Mouse (Mus musculus): Measurements from ENCODE around the gene Lsm7. TPM values are rescaled to one million over a fixed set of nuclear protein-coding genes. Genes with fewer than 3 reads are reported as not detected.

Gene Lsm7
- total and polyA plus RNA-seq, 3 experiments, result 198 to 411 (median 374) TPM

DNA sequence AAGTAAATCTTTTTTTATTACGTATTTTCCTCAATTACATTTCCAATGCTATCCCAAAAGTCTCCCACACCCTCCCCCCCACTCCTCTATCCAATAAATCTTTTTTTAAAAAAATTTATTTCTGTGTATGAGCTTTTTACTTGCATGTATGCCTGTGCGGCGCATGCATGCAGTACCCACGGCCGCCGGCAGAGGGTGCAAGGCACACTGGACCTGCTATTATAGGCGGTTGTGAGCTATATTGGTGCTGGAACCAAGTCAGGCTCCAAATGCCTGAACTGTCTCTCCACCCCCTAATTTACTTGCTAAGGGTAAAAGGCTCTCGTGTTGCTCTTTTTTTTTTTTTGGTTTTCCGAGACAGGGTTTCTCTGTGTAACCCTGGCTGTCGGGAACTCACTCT is 26.3 kb upstream of the Lsm7 start:
- Histone ChIP-seq H3K79me2 (replicated peaks; ENCODE audit: control insufficient read depth, extremely low read depth, insufficient read depth, poor library complexity, severe bottlenecking) (no peaks in the 10 kb centered on the region), H3K4me3 (replicated peaks in 1 of 3; ENCODE audit: low read depth in 2 of 3, low read length in 2 of 3, poor library complexity in 1 of 3) (no peak overlapping the region), H3K4me1 (ENCODE audit: control insufficient read depth in 1 of 2, insufficient read depth in 2 of 2) (peaks cover 6% of the 10 kb centered on the region in 2 experiments), H3K9me3 (replicated peaks; ENCODE audit: low read length) (no peaks in the 10 kb centered on the region), H3K27ac (ENCODE audit: insufficient read depth, low read depth) (no peak overlapping the region), H3K9ac (ENCODE audit: insufficient read depth, low read depth) (no peak overlapping the region), H3K27me3 (replicated peaks) (peaks cover 44% of the 10 kb centered on the region), H3K4me2 (ENCODE audit: insufficient read depth, low read depth, poor library complexity, severe bottlenecking) (no peak overlapping the region), H3K36me3 (replicated peaks in 1 of 2; ENCODE audit: control insufficient read depth in 1 of 2, insufficient read depth in 1 of 2, low read length in 1 of 2) (no peaks in the 10 kb centered on the region)
- dilution Hi-C loops (cut with MboI; ENCODE audit: extremely low pct_ligation_motif_present, extremely low pct_unique_long_range_greater_than_20kb, low sequenced_read_pairs) (no loop called here), in situ Hi-C loops (cut with MboI; ENCODE audit: low pct_ligation_motif_present, low pct_unique_long_range_greater_than_20kb, low sequenced_read_pairs) (no loop called here)
- TF ChIP-seq MYC (IDR thresholded peaks at IDR 0.05; ENCODE audit: low read depth, low read length) (no peak), CTCF (conservative IDR thresholded peaks at IDR 0.05 in 1 of 2, IDR thresholded peaks at IDR 0.05 in 1 of 2; ENCODE audit: low read depth in 2 of 2, low read length in 2 of 2) (peak; percentile 66 to 85; a peak in 3 of 4 replicates), RAD21 (IDR thresholded peaks at IDR 0.05; ENCODE audit: low read depth, low read length) (peak; percentile 55), CHD1 (IDR thresholded peaks at IDR 0.05; ENCODE audit: low read depth, low read length) (no peak), SMC3 (IDR thresholded peaks at IDR 0.05; ENCODE audit: low read depth, low read length) (peak; percentile 91), JUND (conservative IDR thresholded peaks at IDR 0.05; ENCODE audit: low read depth, low read length) (no peak)
- peak; percentile 59 for DNase-seq (ENCODE audit: extremely low read depth)

DNA sequence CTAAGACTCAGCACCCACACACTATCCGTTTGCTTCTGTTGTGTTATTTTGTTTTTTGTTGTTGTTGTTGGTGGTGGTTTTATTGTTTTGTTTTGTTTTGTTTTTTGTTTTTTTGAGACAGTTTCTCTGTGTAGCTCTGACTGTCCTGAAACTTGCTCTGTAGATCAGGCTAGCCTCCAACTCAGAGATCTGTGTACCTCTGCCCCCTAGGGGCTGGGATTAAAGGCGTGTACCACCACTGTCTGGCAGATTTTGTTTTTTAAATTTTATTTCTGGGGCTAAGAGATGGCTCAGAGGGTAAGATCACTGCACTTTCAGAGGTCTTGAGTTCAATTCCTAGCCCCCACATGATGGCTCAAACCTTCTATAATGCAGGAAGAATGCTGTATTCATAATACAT is 25.9 kb upstream of the Lsm7 start:
- no peak overlapping the region for H3K4me2 ChIP-seq (ENCODE audit: insufficient read depth, low read depth, poor library complexity, severe bottlenecking)
- TF ChIP-seq MAZ (IDR thresholded peaks at IDR 0.05; ENCODE audit: low read depth, low read length) (no peak), CHD2 (IDR thresholded peaks at IDR 0.05; ENCODE audit: low read length) (no peak), CTCF (conservative IDR thresholded peaks at IDR 0.05 in 1 of 2, IDR thresholded peaks at IDR 0.05 in 1 of 2; ENCODE audit: low read depth in 2 of 2, low read length in 2 of 2) (peak in 1 of 2 experiments; percentile 38; a peak in 2 of 4 replicates), EP300 (IDR thresholded peaks at IDR 0.05; ENCODE audit: low read length) (no peak)
- H3K4me3 ChIP-seq (replicated peaks in 1 of 3; ENCODE audit: low read depth in 2 of 3, low read length in 2 of 3, poor library complexity in 1 of 3), result no peak overlapping the region
- in situ Hi-C loops (cut with MboI; ENCODE audit: low pct_ligation_motif_present, low pct_unique_long_range_greater_than_20kb, low sequenced_read_pairs), result no loop called here
- no peaks in the 10 kb centered on the region for H3K79me2 ChIP-seq (replicated peaks; ENCODE audit: control insufficient read depth, extremely low read depth, insufficient read depth, poor library complexity, severe bottlenecking)
- no peak overlapping the region for H3K9ac ChIP-seq (ENCODE audit: insufficient read depth, low read depth)
- no peaks in the 10 kb centered on the region for H3K36me3 ChIP-seq (replicated peaks in 1 of 2; ENCODE audit: control insufficient read depth in 1 of 2, insufficient read depth in 1 of 2, low read length in 1 of 2)
- dilution Hi-C loops (cut with MboI; ENCODE audit: extremely low pct_ligation_motif_present, extremely low pct_unique_long_range_greater_than_20kb, low sequenced_read_pairs), result no loop called here
- H3K27me3 ChIP-seq (replicated peaks), result peaks cover 43% of the 10 kb centered on the region
- peak; percentile 34 for DNase-seq (ENCODE audit: extremely low read depth)
- peaks cover 6% of the 10 kb centered on the region in 2 experiments for H3K4me1 ChIP-seq (ENCODE audit: control insufficient read depth in 1 of 2, insufficient read depth in 2 of 2)
- H3K27ac ChIP-seq (ENCODE audit: insufficient read depth, low read depth), result no peak overlapping the region
- no peaks in the 10 kb centered on the region for H3K9me3 ChIP-seq (replicated peaks; ENCODE audit: low read length)

- Histone ChIP-seq H3K79me2 (replicated peaks; ENCODE audit: control insufficient read depth, extremely low read depth, insufficient read depth, poor library complexity, severe bottlenecking) (no peaks in the 10 kb centered on the region), H3K9me3 (replicated peaks; ENCODE audit: low read length) (no peaks in the 10 kb centered on the region), H3K4me2 (ENCODE audit: insufficient read depth, low read depth, poor library complexity, severe bottlenecking) (no peak overlapping the region), H3K27ac (ENCODE audit: insufficient read depth, low read depth) (no peak overlapping the region), H3K27me3 (replicated peaks) (peaks cover 37% of the 10 kb centered on the region), H3K4me1 (ENCODE audit: control insufficient read depth in 1 of 2, insufficient read depth in 2 of 2) (peaks cover 6% of the 10 kb centered on the region in 2 experiments), H3K9ac (ENCODE audit: insufficient read depth, low read depth) (no peak overlapping the region), H3K36me3 (replicated peaks in 1 of 2; ENCODE audit: control insufficient read depth in 1 of 2, insufficient read depth in 1 of 2, low read length in 1 of 2) (no peaks in the 10 kb centered on the region), H3K4me3 (replicated peaks in 1 of 3; ENCODE audit: low read depth in 2 of 3, low read length in 2 of 3, poor library complexity in 1 of 3) (no peak overlapping the region)
- peak; percentile 76 for DNase-seq (ENCODE audit: extremely low read depth)
- in situ Hi-C loops (cut with MboI; ENCODE audit: low pct_ligation_motif_present, low pct_unique_long_range_greater_than_20kb, low sequenced_read_pairs) (no loop called here), dilution Hi-C loops (cut with MboI; ENCODE audit: extremely low pct_ligation_motif_present, extremely low pct_unique_long_range_greater_than_20kb, low sequenced_read_pairs) (no loop called here)
- TF ChIP-seq SIN3A (IDR thresholded peaks at IDR 0.05; ENCODE audit: low read length) (no peak), ZMIZ1 (IDR thresholded peaks at IDR 0.05; ENCODE audit: low read depth, low read length) (no peak), JUN (IDR thresholded peaks at IDR 0.05; ENCODE audit: insufficient read depth, low read depth, low read length) (no peak), IRF4 (IDR thresholded peaks at IDR 0.05; ENCODE audit: low read depth, low read length) (no peak), TCF12 (IDR thresholded peaks at IDR 0.05; ENCODE audit: low read depth, low read length) (no peak), USF1 (IDR thresholded peaks at IDR 0.05; ENCODE audit: low read depth, low read length) (peak; percentile 45), RCOR1 (conservative IDR thresholded peaks at IDR 0.05; ENCODE audit: low read depth, low read length) (no peak), ZNF384 (IDR thresholded peaks at IDR 0.05; ENCODE audit: low read depth, low read length) (no peak), MAZ (IDR thresholded peaks at IDR 0.05; ENCODE audit: low read depth, low read length) (no peak), SMC3 (IDR thresholded peaks at IDR 0.05; ENCODE audit: low read depth, low read length) (peak; percentile 75), POLR2AphosphoS2 (IDR thresholded peaks at IDR 0.05; ENCODE audit: low read depth, low read length) (no peak), KAT2A (IDR thresholded peaks at IDR 0.05; ENCODE audit: insufficient replicate concordance, low read length) (no peak), CHD1 (IDR thresholded peaks at IDR 0.05; ENCODE audit: low read depth, low read length) (no peak), GABPA (IDR thresholded peaks at IDR 0.05; ENCODE audit: insufficient replicate concordance, low read depth, low read length) (no peak), NRF1 (IDR thresholded peaks at IDR 0.05; ENCODE audit: low read depth, low read length) (no peak), EP300 (IDR thresholded peaks at IDR 0.05; ENCODE audit: low read length) (no peak), HCFC1 (IDR thresholded peaks at IDR 0.05; ENCODE audit: low read depth, low read length) (no peak), ZC3H11A (IDR thresholded peaks at IDR 0.05; ENCODE audit: low read depth, low read length) (peak; percentile 13; the same call in 1 of the 2 replicates), MEF2A (IDR thresholded peaks at IDR 0.05; ENCODE audit: borderline replicate concordance, low read depth, low read length) (no peak), POLR2A (IDR thresholded peaks at IDR 0.05; ENCODE audit: low read depth, low read length) (no peak), ELF1 (IDR thresholded peaks at IDR 0.05; ENCODE audit: low read depth, low read length) (no peak)
Observed at GRCm38 (mm10) chr10:80880131-80880641, 25.2 kb upstream of the Lsm7 start.

All from CH12.LX (cell line).